Mouse (Mus musculus): ENCODE measurements around the gene Tbata.

DNA sequence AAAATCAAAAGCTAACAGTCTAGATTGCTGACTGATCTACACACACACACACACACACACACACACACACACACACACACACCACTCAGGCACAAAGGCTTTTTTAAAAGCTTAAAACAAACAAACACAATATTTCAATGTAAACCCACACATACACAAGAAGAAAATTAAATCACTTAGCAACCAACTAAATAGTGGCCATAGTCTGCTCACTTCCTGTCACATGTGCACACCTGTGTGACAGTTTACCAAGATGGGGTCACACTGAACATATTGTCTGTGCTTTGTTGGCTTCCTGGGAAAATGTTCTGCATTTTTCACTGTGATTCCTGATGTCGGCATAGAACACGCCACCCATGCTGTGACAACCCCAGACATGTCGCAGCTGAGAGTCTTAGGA, 60.0 kb downstream of the Tbata start:
- TF ChIP-seq CTCF (conservative IDR thresholded peaks at IDR 0.05; ENCODE audit: low read length) (no peak), POU5F1 (IDR thresholded peaks at IDR 0.05; ENCODE audit: borderline replicate concordance, low read length) (no peak)

Data from E14TG2a.4 (cell line).